Mouse (Mus musculus) CH12.LX (cell line): Measurements from ENCODE around the gene Lamtor5.

Experiments
- CHD1 ChIP-seq: IDR thresholded peaks from 2 replicates; pipeline ENCODE4 v1.6.1; 2012; ENCODE audit warnings: low read depth, low read length, improper control_type of control experiment, inconsistent platforms
- ELF1 ChIP-seq: IDR thresholded peaks from 2 replicates; pipeline ENCODE4 v1.6.1; 2014; ENCODE audit warnings: low read depth, mild to moderate bottlenecking, inconsistent platforms, low read length, improper control_type of control experiment
- EP300 ChIP-seq: IDR thresholded peaks from 2 replicates; pipeline ENCODE4 v1.6.1; 2011; ENCODE audit warnings: low read length, improper control_type of control experiment
- KAT2A ChIP-seq: IDR thresholded peaks from 2 replicates; pipeline ENCODE4 v1.6.1; 2012; ENCODE audit warnings: low read length, improper control_type of control experiment, inconsistent platforms; ENCODE audit not compliant: insufficient replicate concordance
- NRF1 ChIP-seq: IDR thresholded peaks from 2 replicates; pipeline ENCODE4 v1.6.1; 2014; ENCODE audit warnings: low read depth, mild to moderate bottlenecking, inconsistent platforms, low read length, improper control_type of control experiment, moderate library complexity
- POLR2A ChIP-seq: IDR thresholded peaks from 2 replicates; pipeline ENCODE4 v1.6.1; 2011; ENCODE audit warnings: low read depth, mild to moderate bottlenecking, improper control_type of control experiment, low read length
- SIN3A ChIP-seq: IDR thresholded peaks from 2 replicates; pipeline ENCODE4 v1.6.1; 2012; ENCODE audit warnings: low read length, improper control_type of control experiment, inconsistent platforms
- TCF12 ChIP-seq: IDR thresholded peaks from 2 replicates; pipeline ENCODE4 v1.6.1; 2014; ENCODE audit warnings: low read depth, mild to moderate bottlenecking, inconsistent platforms, low read length, improper control_type of control experiment
- ZC3H11A ChIP-seq: IDR thresholded peaks from 2 replicates; pipeline ENCODE4 v1.6.1; 2012; ENCODE audit warnings: low read depth, mild to moderate bottlenecking, inconsistent platforms, low read length, improper control_type of control experiment

- TF ChIP-seq CHD1 (no peak), ELF1 (no peak), KAT2A (no peak), TCF12 (no peak), POLR2A (no peak), EP300 (no peak), SIN3A (no peak), NRF1 (no peak), ZC3H11A (no peak)
These were observed 26.6 kb upstream of the Lamtor5 start for GRCm38 (mm10) chr3:107252035-107252434.
